Mouse (Mus musculus): ENCODE results near the gene Susd3. TPM values are rescaled to one million over a fixed set of nuclear protein-coding genes. Genes with fewer than 3 reads are reported as not detected.

Gene Susd3
- polyA plus RNA-seq, 2 experiments from 2014 or later, result 60.4 to 88.7 TPM

- no peak for ATAC-seq
Observed at GRCm38 (mm10) chr13:49183161-49183560, 65.3 kb downstream of the Susd3 start.

- ATAC-seq, result no peak
Observed at GRCm38 (mm10) chr13:49181411-49181984, 67.0 kb downstream of the Susd3 start.

- no peak for ATAC-seq
Observed at GRCm38 (mm10) chr13:49180691-49181090, 67.8 kb downstream of the Susd3 start.

Other genes with a start within 250 kb of the Susd3 start
- not detected for gene Wnk2, start 100.7 kb downstream of the Susd3 start, polyA plus RNA-seq (2017; shearing (Covaris generic))
- 10 to 100 TPM; 24.5 to 27.4 TPM for gene Ninj1, start 61.2 kb downstream of the Susd3 start, polyA plus RNA-seq (2017; shearing (Covaris generic))
- gene Card19, start 32.7 kb downstream of the Susd3 start, polyA plus RNA-seq (2017; shearing (Covaris generic)), result 10 to 100 TPM; 49.7 to 55.4 TPM
- 10 to 100 TPM; 17.9 to 23.2 TPM for gene Fgd3, start 71.6 kb upstream of the Susd3 start, polyA plus RNA-seq (2017; shearing (Covaris generic))
- gene Bicd2, start 92.9 kb upstream of the Susd3 start, polyA plus RNA-seq (2017; shearing (Covaris generic)), result 1 to 10 TPM; 5.9 to 6.1 TPM
- 1 to 10 TPM; 3.9 to 7.1 TPM for gene Ippk, start 172.5 kb upstream of the Susd3 start, polyA plus RNA-seq (2017; shearing (Covaris generic))
- 1 to 10 TPM; 5.2 to 8.4 TPM for gene Tes3-ps, start 244.6 kb upstream of the Susd3 start, polyA plus RNA-seq (2017; shearing (Covaris generic))